Comparison of ENCODE assay signal across 12 mouse cellular contexts in the genomic region with DNA sequence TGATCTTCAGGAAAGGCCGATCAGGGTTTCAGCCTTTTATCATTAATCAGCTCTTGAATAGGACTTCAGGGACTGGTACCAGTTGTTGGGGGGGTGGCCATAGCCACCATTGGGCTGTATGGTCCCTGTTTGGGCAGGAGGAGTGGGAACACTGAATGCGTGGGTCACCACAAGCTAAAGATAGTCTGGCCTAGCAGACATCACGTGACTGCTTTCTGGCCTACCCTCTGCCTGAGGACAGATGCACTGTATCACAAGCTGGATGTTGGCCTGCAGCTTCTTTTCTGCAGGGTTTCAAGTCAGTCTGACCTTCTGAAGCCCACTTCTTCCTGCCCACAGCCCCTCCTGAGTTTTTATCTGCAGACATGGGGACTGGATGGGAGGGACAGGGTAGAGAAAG. TPM values are rescaled to one million over a fixed set of nuclear protein-coding genes. Genes with fewer than 3 reads are reported as not detected.
DNase-seq lines count a peak whose midpoint lies in the region; ATAC-seq and TF ChIP-seq lines count a peak whose summit lies in the region.
"Had no signal": no experiment of that assay in that cellular context is flagged by ENCODE, and none has a peak within 500 bp of the region (broad histone marks: within the 10 kb centered on the region; RNA-seq: fewer than 3 reads in every experiment).

No protein-coding gene starts in this region.

- peaks cover 91% of the 10 kb centered on the region for H3K4me1 ChIP-seq in liver, embryonic 12.5 days
- peaks cover 56% of the 10 kb centered on the region for H3K4me1 ChIP-seq in liver, embryonic 11.5 days (replicated peaks; ENCODE audit: control insufficient read depth, insufficient read depth, low read length)
- peaks cover 86% of the 10 kb centered on the region for H3K4me1 ChIP-seq in heart, embryonic 12.5 days (replicated peaks)
- 0 out of 2 replicates have a peak, but pooled peaks cover 4% of the 10 kb centered on the region for H3K4me1 ChIP-seq in forebrain, embryonic 15.5 days

- H3K27ac ChIP-seq in liver, embryonic 12.5 days: 0 out of 2 replicates have a peak overlapping the region, but pooled peaks have one; percentile 27
- H3K27ac ChIP-seq in liver, embryonic 11.5 days (ENCODE audit: low read depth, low read length): no peak overlapping the region
- H3K27ac ChIP-seq in gastrocnemius, adult 2 months: peak overlapping the region; percentile 85
- peak overlapping the region; percentile 75 for H3K27ac ChIP-seq in heart, embryonic 12.5 days (ENCODE audit: poor library complexity, severe bottlenecking)
- no peak overlapping the region for H3K27ac ChIP-seq in forebrain, embryonic 15.5 days (replicated peaks)
- H3K27ac ChIP-seq in left cerebral cortex, adult 2 months: no peak overlapping the region
- H3K27ac ChIP-seq: forebrain, embryonic 13.5 days; hindbrain, embryonic 15.5 days had no signal

- intact Hi-C loops in gastrocnemius, adult 2 months (cut with DNase I): no loop called here
- intact Hi-C loops in left cerebral cortex, postnatal 36 days (cut with DNase I): no loop called here
- intact Hi-C loops in left cerebral cortex, adult 2 months (cut with DNase I): no loop called here

- H3K9me3 ChIP-seq in liver, embryonic 12.5 days (replicated peaks): no peaks in the 10 kb centered on the region
- H3K9me3 ChIP-seq in liver, embryonic 11.5 days (ENCODE audit: control insufficient read depth, low read length): no peaks in the 10 kb centered on the region
- no peaks in the 10 kb centered on the region for H3K9me3 ChIP-seq in heart, embryonic 12.5 days (replicated peaks)
- H3K9me3 ChIP-seq in forebrain, embryonic 15.5 days: no peaks in the 10 kb centered on the region
- H3K9me3 ChIP-seq: forebrain, embryonic 13.5 days; hindbrain, embryonic 15.5 days had no signal

- H3K36me3 ChIP-seq in liver, embryonic 12.5 days: peaks cover 12% of the 10 kb centered on the region
- H3K36me3 ChIP-seq in liver, embryonic 11.5 days (ENCODE audit: control insufficient read depth, insufficient read depth, low read length): no peaks in the 10 kb centered on the region; the same call in 1 of the 2 replicates
- no peaks in the 10 kb centered on the region for H3K36me3 ChIP-seq in heart, embryonic 12.5 days
- H3K36me3 ChIP-seq in forebrain, embryonic 15.5 days: no peaks in the 10 kb centered on the region
- H3K36me3 ChIP-seq: hindbrain, embryonic 15.5 days had no signal

- H3K4me2 ChIP-seq in liver, embryonic 12.5 days: no peak overlapping the region
- H3K4me2 ChIP-seq in liver, embryonic 11.5 days: no peak overlapping the region
- peak overlapping the region; percentile 37; the same call in 1 of the 2 replicates for H3K4me2 ChIP-seq in heart, embryonic 12.5 days
- H3K4me2 ChIP-seq in forebrain, embryonic 15.5 days (replicated peaks): no peak overlapping the region
- H3K4me2 ChIP-seq: forebrain, embryonic 13.5 days; hindbrain, embryonic 15.5 days had no signal

- 41% methylated on average over 3 of the region's 3 CpGs for WGBS in liver, embryonic 12.5 days (ENCODE audit: insufficient replicate concordance)
- 50% methylated on average over 3 of the region's 3 CpGs for WGBS in liver, embryonic 11.5 days
- WGBS in heart, embryonic 12.5 days: 35% methylated on average over 3 of the region's 3 CpGs
- 86% methylated on average over 3 of the region's 3 CpGs for WGBS in forebrain, embryonic 15.5 days

- no peak for TF ChIP-seq CTCF in gastrocnemius, adult 2 months (IDR thresholded peaks at IDR 0.05)
- no peak for TF ChIP-seq CTCF in left cerebral cortex, adult 2 months (IDR thresholded peaks at IDR 0.05)

- ATAC-seq in liver, embryonic 12.5 days: no peak; the same call in 1 of the 2 replicates
- ATAC-seq in liver, embryonic 11.5 days (replicated peaks; ENCODE audit: low FRiP score): no peak
- ATAC-seq in heart, embryonic 12.5 days (ENCODE audit: insufficient number of reproducible peaks, low FRiP score): peak; percentile 72
- no peak for ATAC-seq in forebrain, embryonic 15.5 days (replicated peaks)
- ATAC-seq: forebrain, embryonic 13.5 days had no signal

- H3K27me3 ChIP-seq in liver, embryonic 12.5 days (replicated peaks): no peaks in the 10 kb centered on the region
- H3K27me3 ChIP-seq in liver, embryonic 11.5 days (replicated peaks; ENCODE audit: control insufficient read depth, insufficient read depth, low read length): no peaks in the 10 kb centered on the region
- no peaks in the 10 kb centered on the region for H3K27me3 ChIP-seq in heart, embryonic 12.5 days (replicated peaks)
- no peaks in the 10 kb centered on the region for H3K27me3 ChIP-seq in forebrain, embryonic 15.5 days
- H3K27me3 ChIP-seq: forebrain, embryonic 13.5 days; hindbrain, embryonic 15.5 days had no signal

- H3K4me3 ChIP-seq in liver, embryonic 12.5 days: no peak overlapping the region
- no peak overlapping the region for H3K4me3 ChIP-seq in liver, embryonic 11.5 days (ENCODE audit: low read depth, low read length)
- H3K4me3 ChIP-seq in gastrocnemius, adult 2 months: peak overlapping the region; percentile 34
- H3K4me3 ChIP-seq in heart, embryonic 12.5 days: no peak overlapping the region
- H3K4me3 ChIP-seq in forebrain, embryonic 15.5 days: no peak overlapping the region
- no peak overlapping the region for H3K4me3 ChIP-seq in left cerebral cortex, adult 2 months
- H3K4me3 ChIP-seq: forebrain, embryonic 13.5 days; hindbrain, embryonic 15.5 days had no signal

- DNase-seq in liver, embryonic 11.5 days (ENCODE audit: low spot score): no peak
- peak; percentile 76 for DNase-seq in gastrocnemius, adult 2 months
- DNase-seq in kidney, postnatal 14 days: peak; percentile 45
- no peak for DNase-seq in left cerebral cortex, postnatal 36 days (ENCODE audit: low spot score in 2 of 2)
- no peak for DNase-seq in left cerebral cortex, adult 2 months (ENCODE audit: extremely low spot score in 1 of 2, low spot score in 2 of 2)
- DNase-seq: right cerebral cortex, postnatal 14 days; thymus, adult 18-20 months had no signal

- H3K9ac ChIP-seq in liver, embryonic 12.5 days: no peak overlapping the region
- no peak overlapping the region for H3K9ac ChIP-seq in liver, embryonic 11.5 days (ENCODE audit: low read depth, low read length)
- no peak overlapping the region for H3K9ac ChIP-seq in heart, embryonic 12.5 days
- H3K9ac ChIP-seq in forebrain, embryonic 15.5 days (replicated peaks): no peak overlapping the region
- H3K9ac ChIP-seq: forebrain, embryonic 13.5 days; hindbrain, embryonic 15.5 days had no signal

RNA-seq across cellular contexts. Expression of a gene that starts 24.8 kb away (rescaled TPM):
- 41.6 and 42.4 TPM in 2 replicates for polyA plus RNA-seq in liver, embryonic 12.5 days (2016; fragmentation: Nextera tagmentation; extraction: Ambion mirVana)
- polyA plus RNA-seq in liver, embryonic 11.5 days (2014; fragmentation: Nextera tagmentation; extraction: Ambion mirVana): 37.2 and 43.0 TPM in 2 replicates
- 10 to 100 TPM; 90.4 to 98.4 TPM for total RNA-seq in gastrocnemius, adult 2 months (2021)
- polyA plus RNA-seq in heart, embryonic 12.5 days (2016; fragmentation: Nextera tagmentation; extraction: Ambion mirVana): 17.5 and 18.3 TPM in 2 replicates
- polyA plus RNA-seq in forebrain, embryonic 15.5 days (2015; fragmentation: Nextera tagmentation; extraction: Ambion mirVana): 18.5 and 18.7 TPM in 2 replicates
- total RNA-seq in left cerebral cortex, postnatal 36 days (2021): 10 to 100 TPM; 84.8 to 92.3 TPM
- total RNA-seq in left cerebral cortex, adult 2 months (2021): 10 to 100 TPM; 91.9 to 97.7 TPM

RNA-seq across cellular contexts. Expression of a gene that starts 59.3 kb away (rescaled TPM):
- polyA plus RNA-seq in liver, embryonic 12.5 days (2016; fragmentation: Nextera tagmentation; extraction: Ambion mirVana): not detected in 2 replicates
- not detected in 2 replicates for polyA plus RNA-seq in liver, embryonic 11.5 days (2014; fragmentation: Nextera tagmentation; extraction: Ambion mirVana)
- not detected for total RNA-seq in gastrocnemius, adult 2 months (2021)
- not detected in 2 replicates for polyA plus RNA-seq in heart, embryonic 12.5 days (2016; fragmentation: Nextera tagmentation; extraction: Ambion mirVana)
- polyA plus RNA-seq in forebrain, embryonic 15.5 days (2015; fragmentation: Nextera tagmentation; extraction: Ambion mirVana): not detected in 2 replicates
- not detected for total RNA-seq in left cerebral cortex, postnatal 36 days (2021)
- not detected for total RNA-seq in left cerebral cortex, adult 2 months (2021)

Comparison
In these comparisons a context has a peak if more than half of its experiments do, and no peak if none do; other contexts are left out.
1. H3K27ac ChIP-seq: peak in liver, embryonic 12.5 days (single experiment), gastrocnemius, adult 2 months (single experiment) and heart, embryonic 12.5 days (single experiment); none in liver, embryonic 11.5 days (single experiment), forebrain, embryonic 15.5 days (single experiment) and left cerebral cortex, adult 2 months (single experiment).
2. DNase-seq: peak in gastrocnemius, adult 2 months (single experiment) and kidney, postnatal 14 days (single experiment); none in liver, embryonic 11.5 days (single experiment), left cerebral cortex, postnatal 36 days (0 of 2) and left cerebral cortex, adult 2 months (0 of 2).